Mouse (Mus musculus): ENCODE results near the gene Htr3b.

DNA sequence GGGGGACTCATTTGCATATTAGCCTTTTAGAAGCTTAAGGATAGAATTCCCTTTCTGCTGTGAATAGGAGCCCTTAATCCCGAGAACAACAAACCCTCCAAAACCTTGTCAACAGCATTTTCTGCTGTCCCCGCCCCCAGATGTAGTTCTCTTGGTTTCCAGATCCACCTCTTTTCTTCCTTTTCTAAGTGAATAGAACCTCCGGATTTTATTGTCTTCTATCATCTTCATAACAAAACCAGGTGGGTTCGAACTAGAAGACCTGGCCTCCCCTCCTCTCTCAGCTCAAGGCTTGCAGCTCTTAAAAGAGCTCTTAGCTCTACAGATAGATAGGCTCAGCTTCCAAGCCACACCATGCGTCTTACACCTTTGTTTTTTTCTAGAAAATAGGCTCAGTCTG lies 26.9 kb upstream of the Htr3b start:
- no peak for TF ChIP-seq CTCF (IDR thresholded peaks at IDR 0.05; ENCODE audit: borderline replicate concordance, insufficient read depth, low read length)
- TF ChIP-seq POLR2A (IDR thresholded peaks at IDR 0.05; ENCODE audit: low read depth, low read length), result no peak

Data from embryonic fibroblast, embryonic 13.5 days (primary cell).